Mouse (Mus musculus): Measurements from ENCODE around the gene H2-T23. TPM values are rescaled to one million over a fixed set of nuclear protein-coding genes. Genes with fewer than 3 reads are reported as not detected.
A peak's percentile ranks its signal among the peaks of the same experiment; 100 is the strongest.
"Not testable (repeated sequence)": the region's sequence is repeated elsewhere in the genome, so short reads cannot be mapped to it uniquely, and the experiment has no call there.

H2-T23 gene
- total RNA-seq, 2 experiments from 2014 or later = 6.2 to 8.7 TPM

DNA sequence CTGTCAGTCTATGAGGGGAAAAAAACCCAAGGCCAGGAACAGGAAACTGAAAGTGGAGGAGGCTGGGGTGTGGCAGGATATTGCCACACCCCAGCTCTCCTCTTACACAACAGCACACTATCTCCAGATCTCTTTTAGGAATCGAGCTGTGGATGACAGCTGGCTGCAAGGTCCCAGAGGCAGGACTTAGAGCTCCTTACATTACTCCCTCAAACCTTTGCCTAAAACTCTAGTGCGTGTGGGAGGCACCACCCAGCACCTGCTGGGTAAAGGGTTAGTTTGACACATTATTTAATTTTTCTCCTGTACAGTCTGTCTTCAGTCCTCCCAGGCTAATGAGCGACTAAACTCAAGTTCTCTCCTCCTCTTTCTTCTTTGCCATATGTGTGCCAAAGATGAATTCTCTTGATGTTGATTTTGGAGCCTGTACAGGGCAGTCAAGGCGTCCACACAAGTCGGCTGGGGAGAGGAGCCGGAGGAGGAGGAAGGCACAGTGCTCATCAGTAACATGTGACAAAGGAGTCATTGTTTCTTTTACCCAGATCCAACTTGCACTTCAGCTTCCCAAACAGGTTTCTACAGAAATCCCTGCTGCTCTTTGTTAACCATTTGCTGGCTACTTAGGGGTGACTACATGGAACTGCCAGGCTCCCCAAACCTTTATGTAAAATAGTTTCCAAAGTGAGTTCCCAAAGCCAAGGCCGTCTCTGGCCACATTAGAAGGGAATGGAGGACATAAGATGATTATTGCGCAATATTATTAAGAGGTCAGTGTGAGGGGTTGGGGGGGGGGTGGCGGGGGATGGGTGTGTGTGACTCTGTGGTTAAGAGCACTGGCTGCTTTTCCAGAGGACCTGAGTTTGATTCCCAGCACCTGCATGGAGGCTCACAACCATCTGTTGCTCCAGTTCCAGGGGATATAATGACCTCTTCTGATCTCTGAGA lies 8.7 kb downstream of the H2-T23 start:
- no peak for DNase-seq

DNA sequence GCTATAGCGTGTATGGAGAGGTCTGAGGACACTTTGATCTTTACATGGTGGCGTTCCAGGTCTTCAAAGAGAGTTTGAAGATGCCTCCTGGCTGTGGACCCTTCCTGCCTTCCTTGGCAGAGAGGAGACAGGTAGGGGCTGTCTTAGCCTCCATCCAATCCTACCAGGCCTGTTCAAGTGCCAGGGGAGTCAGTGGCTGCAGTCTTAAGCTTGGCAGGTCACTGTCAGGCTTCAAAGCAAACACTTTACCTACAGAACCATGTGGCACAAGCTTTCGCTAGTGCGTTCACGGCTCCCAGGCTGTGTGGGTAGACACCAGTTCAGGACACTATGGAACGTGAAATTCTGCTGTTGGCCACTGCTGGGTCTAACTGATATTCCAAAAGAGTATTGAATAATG lies 9.7 kb downstream of the H2-T23 start:
- DNase-seq = no peak

DNA sequence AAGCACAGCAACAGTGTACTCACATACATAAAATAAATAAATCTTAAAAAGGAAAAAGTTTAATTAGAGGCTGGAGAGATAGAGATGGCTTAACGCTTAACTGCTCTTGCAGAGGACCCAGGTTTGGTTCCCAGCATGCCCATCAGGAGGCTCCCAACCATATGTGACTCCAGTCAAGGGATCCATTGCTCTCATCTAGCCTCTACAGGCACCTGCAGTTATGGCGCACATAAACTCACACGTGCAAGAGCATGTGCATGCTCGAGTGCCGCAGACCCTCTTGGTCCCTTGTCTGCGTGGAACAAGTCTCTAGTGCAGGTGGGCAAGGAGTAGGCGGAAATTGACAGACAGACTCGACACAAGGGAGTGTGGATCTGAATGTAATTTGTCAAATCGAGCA lies 10.6 kb downstream of the H2-T23 start:
- no peak for DNase-seq

DNA sequence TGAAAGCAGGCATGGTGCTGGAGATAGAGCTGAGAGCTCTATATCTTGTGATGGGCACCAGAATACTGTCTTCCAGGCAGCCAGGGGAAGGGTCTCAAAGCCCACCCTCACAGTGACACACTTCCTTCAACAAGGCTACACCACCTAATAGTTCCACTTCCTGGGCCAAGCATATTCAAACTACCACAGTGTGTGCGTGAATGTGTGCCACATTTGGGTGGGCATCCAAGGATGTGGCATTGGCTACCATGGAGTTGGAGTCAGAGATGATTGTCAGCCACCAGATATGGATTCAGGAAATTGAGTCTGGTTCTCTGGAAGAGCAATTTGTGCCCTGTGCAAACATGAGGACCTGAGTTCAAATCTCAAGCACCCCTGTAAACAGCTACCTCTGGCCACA lies 11.3 kb downstream of the H2-T23 start:
- DNase-seq = no peak

DNA sequence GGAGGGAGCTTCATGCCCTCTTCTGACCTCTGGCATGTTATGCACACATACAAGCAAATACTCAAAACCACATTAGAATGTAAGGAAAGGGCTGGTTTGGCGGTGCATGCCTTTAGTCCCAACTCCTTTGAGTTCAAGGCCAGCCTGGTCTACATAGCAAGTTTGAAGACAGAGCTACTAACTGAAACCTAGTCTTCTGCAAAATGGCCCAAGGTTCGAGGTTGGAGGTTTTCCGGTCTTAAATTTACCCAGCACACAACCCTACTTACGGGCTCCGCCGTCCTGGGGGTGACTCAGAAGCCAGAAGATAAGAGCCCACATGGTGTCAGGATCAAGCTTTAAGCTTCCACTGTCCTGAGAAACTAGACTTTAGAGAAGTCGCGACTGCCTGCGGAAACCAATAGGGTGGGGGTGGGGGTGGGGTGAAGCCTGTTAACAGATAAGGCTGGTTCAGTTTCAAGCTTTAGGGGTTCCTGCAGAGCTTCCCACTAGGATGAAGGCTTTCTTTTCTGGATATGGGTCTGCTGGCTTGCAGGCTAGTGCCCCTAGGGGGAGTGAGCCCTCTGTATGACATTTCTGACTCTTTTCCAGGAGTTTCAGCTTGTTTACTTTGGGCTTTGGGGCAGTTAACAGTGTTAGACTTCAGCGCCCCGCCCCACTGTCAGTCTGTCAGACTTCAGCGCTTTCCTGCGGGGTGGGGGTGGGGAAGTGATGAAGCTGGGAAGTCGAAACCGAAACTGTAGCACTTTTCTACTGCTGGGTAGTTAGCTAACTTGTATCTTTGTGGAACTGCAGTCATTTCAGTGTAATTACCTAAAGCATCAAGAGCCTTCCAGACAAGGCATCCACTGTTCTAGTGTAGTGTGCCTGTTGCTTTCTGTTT lies 12.2 kb downstream of the H2-T23 start, which contains the start of gene H2-T24:
TSS of gene H2-T24 (minus strand) at position 370 of the 883 bp plus-strand sequence.
- peak; percentile 68 for DNase-seq

DNA sequence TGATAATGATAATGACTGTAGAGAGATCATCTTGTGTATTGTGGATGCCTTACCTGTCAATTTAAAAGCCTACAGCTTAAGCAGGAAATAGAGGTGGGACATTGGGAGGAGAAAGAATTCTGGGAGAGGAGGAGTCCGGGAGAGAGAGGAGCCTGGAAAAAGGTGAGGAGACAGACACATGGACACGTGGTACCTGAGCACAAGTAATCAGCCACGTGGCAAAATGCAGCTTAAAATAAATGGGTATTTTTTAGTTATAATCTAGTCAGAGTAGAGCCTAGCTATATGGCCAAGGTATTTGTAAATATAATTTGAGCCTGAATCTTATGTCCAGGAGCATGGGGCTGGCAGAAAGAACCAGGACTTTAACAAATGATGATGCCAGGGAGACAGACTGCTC lies 13.1 kb downstream of the H2-T23 start:
- DNase-seq = no peak

DNA sequence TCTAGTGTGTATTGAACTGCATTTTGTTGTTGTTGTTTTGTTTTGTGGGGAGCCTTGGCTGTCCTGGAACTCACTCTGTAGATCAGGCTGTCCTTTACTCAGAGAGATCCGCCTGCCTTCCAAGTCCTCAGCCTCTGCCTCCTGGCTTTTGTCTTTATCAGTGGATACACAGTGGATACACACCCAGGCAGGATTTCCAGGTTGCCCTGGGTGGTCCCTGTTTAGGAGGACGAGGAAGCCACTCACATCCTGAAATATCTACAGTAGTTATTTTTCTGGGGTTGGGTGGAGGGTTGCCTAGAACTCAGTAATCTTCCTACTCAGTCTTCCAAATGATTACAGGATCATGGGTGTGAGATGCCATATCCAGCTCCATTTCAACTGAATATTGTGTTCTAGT lies 13.7 kb downstream of the H2-T23 start:
- DNase-seq = no peak

DNA sequence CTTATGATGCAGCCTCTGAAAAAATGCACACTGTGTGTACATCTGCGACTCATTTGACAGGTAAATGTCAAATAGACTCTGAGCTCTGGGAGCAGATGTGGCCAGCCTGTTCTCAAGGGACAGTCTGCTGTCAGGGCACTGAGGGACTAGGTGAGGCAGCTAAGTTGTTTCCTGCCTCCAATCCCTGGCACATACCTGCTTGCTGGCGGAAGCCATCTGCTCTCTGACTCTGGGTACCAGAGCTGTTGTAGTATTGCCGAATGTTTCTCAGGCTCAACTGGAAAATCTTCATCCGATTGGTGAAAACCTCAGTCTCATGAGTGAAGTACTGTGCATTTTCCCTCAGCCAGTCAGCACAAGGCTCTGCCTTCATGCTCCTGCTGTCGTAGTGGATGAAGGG lies 15.6 kb downstream of the H2-T23 start:
- DNase-seq = no peak

DNA sequence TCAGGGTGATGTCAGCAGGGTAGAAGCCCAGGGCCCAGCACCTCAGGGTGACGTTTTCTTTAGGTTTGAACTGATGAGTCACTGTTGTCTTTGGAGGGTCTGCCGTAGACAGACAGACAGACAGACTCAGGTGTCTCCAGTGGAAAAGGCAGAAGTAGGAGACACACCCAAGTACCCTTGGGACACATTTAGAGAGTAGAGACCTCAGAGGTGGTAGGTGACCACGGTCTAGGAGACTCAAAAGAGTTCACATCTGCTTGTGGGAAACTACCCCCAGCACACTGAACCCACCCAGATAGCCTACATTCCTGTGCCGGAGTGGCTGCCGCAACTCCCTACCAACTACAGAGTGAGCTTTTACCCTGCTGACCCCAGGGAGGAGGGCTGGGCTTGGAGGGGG lies 17.7 kb downstream of the H2-T23 start:
- DNase-seq = no peak

DNA sequence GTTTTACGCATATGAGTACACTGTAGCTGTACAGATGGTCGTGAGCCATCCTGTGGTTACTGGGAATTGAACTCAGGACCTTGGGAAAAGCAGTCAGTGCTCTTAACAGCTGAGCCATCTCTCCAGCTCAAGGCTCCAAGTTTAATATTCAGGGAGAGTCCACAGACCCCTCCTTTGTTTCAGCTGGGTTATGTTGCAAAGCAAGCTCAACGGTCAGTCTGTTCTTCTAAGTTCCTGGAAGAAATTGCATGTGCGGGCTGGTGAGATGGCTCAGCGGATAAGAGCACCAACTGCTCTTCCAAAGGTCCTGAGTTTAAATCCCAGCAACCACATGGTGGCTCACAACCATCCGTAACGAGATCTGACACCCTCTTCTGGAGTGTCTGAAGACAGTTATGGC lies 28.2 kb downstream of the H2-T23 start:
- not testable (repeated sequence) for DNase-seq

DNA sequence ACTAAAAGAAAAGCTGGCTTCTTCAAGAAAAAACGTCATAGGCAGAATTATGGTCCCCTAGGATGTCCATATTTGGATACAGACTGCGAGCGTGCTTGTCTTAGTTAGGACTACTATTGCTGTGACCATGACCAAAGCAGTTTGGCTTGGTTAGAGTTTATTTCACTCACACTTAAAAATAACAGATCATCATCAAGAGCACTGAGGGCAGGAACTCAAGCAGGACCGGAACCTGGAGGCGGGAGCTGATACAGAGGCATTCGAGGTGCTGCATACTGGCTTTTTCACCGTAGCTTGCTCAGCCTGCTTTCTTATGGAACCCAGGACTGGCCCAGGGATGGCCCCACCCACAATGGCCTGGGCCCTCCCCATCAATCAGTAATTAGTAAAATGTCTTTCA lies 29.3 kb downstream of the H2-T23 start:
- no peak for DNase-seq

DNA sequence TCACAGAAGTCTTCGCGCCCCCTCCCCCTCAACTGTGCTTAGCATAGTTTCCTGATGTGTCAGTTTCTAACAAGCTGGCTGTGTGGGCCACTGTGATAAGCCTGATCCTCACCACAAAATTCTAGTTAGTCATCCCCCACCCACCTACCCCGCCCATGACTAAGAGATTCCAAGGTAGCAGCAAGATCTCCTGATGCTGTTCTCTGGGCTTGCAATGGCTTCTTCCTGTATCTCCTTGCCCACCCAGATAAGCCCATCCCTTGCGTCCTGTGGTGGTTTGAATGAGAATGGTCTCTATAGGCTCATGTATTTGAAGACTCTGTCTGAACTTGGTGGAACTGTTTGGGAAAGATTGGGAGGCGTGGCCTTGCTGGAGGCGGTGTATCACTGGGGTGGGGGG lies 30.7 kb downstream of the H2-T23 start:
- no peak for DNase-seq

DNA sequence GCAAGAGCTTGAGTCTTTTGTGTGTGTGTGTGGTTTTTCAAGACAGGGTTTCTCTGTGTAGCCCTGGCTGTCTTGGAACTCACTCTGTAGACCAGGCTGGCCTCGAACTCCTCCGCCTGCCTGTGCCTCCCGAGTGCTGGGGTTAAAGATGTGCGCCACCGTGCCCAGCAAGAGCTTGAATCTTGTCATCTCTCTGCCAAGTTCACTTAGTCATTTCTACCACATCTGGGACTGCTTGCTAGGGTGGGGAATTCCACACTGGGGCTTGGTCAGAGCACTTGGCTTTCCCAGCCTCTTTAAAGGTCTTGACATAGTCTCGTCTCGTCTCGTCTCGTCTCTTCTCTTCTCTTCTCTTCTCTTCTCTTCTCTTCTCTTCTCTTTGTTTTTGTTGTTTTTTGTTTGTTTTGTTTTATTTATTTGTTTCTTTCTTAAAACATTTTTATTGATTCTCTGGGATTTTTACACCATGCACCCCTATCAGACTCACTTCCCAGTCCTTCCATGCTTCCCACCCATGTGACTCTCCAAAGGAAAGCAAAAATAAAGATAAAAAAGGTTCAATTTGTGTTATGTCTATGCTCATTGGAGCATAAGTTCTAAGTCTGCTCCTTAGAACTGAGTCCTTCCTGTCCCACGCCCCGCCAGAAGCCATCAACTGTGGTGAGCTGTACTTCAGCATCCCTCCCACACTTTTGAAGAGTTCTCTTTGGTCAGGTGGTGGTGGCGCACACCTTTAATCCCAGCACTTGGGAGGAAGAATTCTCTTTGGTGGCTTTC lies 31.3 kb downstream of the H2-T23 start:
- no peak for DNase-seq

DNA sequence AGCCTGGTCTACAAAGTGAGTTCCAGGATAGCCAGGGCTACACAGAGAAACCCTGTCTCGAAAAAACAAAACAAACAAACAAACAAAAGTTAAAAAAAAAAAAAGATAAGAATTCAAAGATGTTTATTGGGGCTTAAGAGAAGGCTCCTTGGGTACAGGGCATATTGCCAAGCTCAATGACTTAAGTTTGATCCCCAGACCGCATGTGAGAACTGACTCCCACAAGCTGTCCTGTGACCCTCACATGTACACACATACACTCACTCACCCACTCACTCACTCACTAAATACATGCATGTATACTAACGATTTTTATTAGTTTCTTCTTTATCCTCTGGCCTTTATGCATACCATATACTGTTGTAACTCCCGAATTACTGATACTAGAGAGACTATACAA lies 32.3 kb downstream of the H2-T23 start:
- DNase-seq = no peak

DNA sequence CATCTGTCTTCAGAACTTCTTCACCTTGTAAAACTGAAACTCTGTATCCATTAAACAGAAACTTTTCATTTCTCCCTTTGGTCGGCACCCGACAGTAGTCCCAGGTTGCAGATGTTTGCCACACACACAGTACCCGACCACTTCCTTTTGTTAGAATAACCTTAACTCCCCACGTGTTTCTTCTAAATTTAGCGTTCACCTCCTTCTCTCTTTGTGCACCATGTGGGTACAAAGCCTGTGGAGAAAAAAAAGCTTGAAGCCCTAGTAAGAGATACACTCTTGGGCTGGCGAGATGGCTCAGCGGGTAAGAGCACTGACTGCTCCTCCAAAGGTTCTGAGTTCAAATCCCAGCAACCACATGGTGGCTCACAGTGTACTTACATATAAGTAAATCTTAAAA lies 33.3 kb downstream of the H2-T23 start:
- DNase-seq = no peak

DNA sequence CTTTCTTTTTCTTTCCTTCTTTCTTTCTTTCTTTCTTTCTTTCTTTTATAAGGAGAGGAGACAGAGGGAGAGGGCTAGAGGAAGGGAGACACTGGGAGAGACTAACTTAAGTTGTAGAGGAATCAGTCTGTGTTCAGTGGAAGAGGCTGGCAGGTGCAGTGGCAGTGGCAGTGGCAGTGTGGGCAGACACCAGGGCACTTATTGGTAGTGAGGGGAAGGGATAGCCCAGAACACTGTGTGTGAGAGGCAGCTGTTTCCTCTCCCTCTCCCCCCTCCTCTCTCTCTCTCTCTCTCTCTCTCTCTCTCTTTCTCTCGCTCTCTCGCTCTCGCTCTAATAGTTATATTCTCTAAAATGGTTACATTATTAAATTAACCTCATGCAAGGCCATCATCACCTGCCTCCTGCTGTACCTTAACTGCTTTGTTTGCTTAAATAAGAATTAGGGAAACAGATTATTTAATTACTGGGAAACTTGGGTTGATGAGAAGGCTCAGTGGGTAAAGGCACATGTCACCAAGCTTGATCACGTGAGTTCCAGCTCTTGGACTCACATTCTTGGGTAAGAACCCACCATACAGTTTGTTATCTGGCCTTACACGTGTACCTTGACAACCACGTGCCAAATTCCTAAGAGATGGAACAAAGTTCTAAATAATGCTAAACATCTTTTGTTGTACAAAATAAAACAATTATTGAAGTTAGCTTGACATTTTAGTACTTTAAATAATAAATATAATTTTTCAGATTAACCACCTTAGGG lies 33.9 kb downstream of the H2-T23 start:
- DNase-seq = no peak

DNA sequence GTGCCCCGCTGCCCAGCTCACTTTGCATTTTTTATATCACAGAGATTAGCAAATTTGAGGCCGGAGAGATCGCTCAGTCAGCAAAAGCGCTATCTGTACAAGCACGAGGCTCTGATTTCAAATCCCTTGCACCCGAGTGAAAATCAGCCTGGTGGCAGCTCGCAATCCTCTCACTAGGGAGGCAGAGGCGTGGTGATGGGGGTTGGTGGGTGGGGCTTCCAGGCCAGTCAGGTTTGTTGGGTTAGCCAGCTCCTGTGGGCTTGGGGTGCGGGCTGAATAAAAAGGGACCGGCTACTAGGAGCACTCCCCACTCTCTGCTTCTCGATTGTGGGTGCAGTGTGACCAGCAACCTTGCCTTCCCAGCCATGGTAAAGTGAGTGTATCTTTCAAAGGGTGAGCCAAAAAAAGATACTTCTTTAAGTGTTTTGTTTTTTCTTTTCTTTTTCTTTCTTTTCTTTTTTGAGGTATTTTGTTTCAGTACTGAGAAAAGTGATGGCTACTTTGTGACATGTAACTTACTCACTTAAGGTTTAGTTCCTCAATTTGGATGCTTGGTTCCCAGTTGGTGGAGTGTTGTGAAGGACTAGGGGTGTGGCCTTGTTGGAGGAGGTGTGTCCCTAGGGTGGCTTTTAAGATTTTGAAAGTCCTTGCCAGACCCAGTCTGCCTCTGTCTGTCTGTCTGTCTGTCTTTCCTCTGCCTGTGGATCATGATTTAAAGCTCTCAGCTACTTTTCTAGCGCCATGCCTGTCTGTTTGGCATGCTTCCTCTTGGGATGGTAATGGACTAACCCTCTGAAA lies 34.7 kb downstream of the H2-T23 start:
- DNase-seq = no peak

DNA sequence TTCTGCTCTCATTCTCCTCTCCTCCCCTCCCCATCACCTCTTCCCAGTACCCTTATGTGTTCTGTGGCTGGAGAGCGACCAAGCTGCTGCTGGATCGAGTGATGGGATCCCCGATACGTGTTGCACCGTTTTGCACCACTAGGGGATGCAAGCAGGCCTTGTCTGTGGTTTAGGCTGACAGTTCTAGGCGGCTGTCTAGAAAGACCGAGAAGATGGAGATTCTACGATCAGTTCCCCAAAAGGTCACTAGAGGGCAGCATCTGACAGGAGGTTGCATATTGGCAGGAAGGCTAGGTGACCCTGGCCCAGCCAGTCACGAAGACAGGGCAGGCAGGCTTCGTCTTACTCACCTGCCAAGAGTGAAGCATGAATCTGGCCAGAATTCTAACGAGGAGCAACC lies 35.7 kb downstream of the H2-T23 start:
- DNase-seq = peak; percentile 88

DNA sequence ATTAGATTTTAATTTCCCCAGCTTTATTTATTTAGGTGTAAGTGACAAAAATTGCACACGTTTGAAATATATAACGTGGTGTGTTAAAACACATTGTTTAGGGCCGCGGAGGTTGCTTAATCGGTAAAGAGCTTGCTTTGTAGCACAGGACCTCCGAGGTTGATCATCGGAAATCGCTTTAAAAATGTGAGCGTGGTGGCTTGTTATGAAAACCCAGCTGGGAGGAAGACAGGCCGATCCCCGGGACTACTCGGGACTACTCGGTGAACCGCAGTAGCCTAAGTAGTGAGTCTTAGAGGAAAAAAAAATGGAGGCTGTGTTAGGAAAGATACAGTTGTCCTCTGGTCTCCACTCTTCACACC lies 37.8 kb downstream of the H2-T23 start:
- DNase-seq = no peak

DNA sequence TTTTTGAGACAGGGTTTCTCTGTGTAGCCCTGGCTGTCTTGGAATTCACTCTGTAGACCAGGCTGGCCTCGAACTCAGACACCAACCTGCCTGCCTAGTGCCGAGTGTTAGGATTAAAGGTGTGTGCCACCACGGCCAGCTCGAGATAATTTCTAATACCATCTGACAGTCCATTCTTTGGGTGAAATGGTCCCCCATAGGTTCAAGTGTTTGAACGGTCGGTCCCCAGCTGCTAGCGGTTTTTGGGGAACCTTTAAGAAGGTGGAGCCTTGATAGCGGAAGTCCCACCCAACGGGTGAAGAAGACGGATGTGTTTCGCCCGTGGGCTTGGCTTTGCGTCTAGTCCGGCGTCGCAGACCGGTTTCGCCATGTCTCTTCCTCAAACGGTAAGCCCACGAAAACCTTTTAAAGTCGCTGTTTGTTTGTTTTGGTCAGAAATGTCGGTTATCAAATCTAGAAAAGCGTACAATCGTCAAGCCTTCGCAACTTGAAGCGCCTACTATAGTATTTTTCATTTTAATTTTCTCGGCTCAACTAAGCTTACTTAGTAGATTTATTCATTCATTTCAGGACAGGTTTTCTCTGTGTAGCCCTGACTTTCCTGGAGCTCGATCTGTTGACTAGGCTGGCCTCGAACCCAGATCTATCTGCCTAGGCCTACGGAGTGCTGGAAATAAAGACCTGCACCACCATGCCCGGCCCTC lies 38.3 kb downstream of the H2-T23 start:
- peak; percentile 77 for DNase-seq
